Mouse (Mus musculus): Measurements from ENCODE around the gene Dedd2. TPM values are rescaled to one million over a fixed set of nuclear protein-coding genes. Genes with fewer than 3 reads are reported as not detected.
A peak's percentile ranks its signal among the peaks of the same experiment; 100 is the strongest.

The Dedd2 gene
- polyA plus RNA-seq, 1 experiment from 2014 or later, result 15.2 TPM

- Histone ChIP-seq H3K27ac (peak overlapping the region; percentile 99), H3K4me2 (peak overlapping the region; percentile 92), H3K4me3 (replicated peaks) (peak overlapping the region; percentile 99), H3K4me1 (peaks cover 25% of the 10 kb centered on the region), H3K9ac (peak overlapping the region; percentile 17; the same call in 1 of the 2 replicates), H3K36me3 (no peaks in the 10 kb centered on the region), H3K27me3 (replicated peaks) (no peaks in the 10 kb centered on the region), H3K9me3 (no peaks in the 10 kb centered on the region)
- 21% methylated on average over 8 of the region's 8 CpGs for WGBS
- no peak for ATAC-seq (ENCODE audit: insufficient read depth, low FRiP score, low read depth)
These were observed 31.4 kb upstream of the Dedd2 start for GRCm38 (mm10) chr7:25251822-25252221.

DNA sequence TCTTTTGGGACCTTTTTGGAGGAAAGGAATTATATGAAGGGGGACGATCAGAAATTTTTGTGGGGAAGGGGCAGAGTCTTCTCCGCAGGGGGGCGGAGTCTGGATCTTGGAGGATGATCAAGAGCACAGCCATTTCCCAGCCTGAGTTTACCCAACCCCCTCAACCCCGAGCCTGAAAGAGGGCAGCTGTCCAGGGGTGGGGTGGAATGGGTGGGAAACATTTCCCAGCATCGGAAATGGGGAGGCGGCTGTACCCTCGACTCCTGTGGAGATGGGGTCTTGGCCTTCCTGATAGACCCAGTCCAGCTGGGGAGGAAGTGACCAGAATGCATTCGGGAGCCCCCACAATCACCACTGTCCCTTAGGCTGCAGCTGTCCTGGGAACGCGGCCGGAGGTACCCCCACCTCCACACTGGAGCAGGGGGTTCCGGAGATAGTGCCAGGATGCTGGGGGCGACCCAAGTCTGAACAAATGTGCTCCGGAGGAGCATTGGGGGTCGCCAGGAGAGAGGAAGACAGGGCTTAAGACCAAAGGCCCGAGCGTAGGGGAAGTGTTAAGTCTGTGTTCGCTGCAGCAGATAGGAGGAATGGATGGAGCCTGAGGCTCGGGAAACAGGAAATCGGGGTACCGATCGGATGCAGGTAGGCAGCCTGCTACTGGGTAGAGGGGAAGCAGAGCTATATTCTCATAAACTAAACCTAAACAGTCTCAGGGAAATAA lies 30.8 kb upstream of the Dedd2 start:
- H3K36me3 ChIP-seq, result no peaks in the 10 kb centered on the region
- H3K27ac ChIP-seq, result peak overlapping the region; percentile 99
- peaks cover 31% of the 10 kb centered on the region for H3K4me1 ChIP-seq
- H3K9ac ChIP-seq, result peak overlapping the region; percentile 96; the same call in 1 of the 2 replicates
- peak overlapping the region; percentile 99 for H3K4me3 ChIP-seq (replicated peaks)
- peak; percentile 25 for ATAC-seq (ENCODE audit: insufficient read depth, low FRiP score, low read depth)
- no peaks in the 10 kb centered on the region for H3K27me3 ChIP-seq (replicated peaks)
- H3K9me3 ChIP-seq, result no peaks in the 10 kb centered on the region
- H3K4me2 ChIP-seq, result peak overlapping the region; percentile 92
- WGBS, result 2% methylated on average over 22 of the region's 22 CpGs

- peak within 1 kb of the TSS; percentile 99 for H3K27ac ChIP-seq
- H3K36me3 ChIP-seq, result peaks cover 3% of the 10 kb centered on the region; the same call in 1 of the 2 replicates
- no peaks in the 10 kb centered on the region for H3K9me3 ChIP-seq
- H3K4me1 ChIP-seq, result peaks cover 40% of the 10 kb centered on the region
- WGBS, result under 1% methylated on average over 67 of the region's 81 CpGs
- H3K27me3 ChIP-seq (replicated peaks), result no peaks in the 10 kb centered on the region
- peak within 1 kb of the TSS; percentile 92 for H3K4me2 ChIP-seq
- H3K4me3 ChIP-seq (replicated peaks), result peak within 1 kb of the TSS; percentile 99
- ATAC-seq (ENCODE audit: insufficient read depth, low FRiP score, low read depth), result peak; percentile 81
- H3K9ac ChIP-seq, result peak within 1 kb of the TSS; percentile 96
These were observed 29.9 kb upstream of the Dedd2 start, which contains the start of gene Erf for GRCm38 (mm10) chr7:25250141-25250972. Gene Erf (minus strand): TSS chr7:25250761.

DNA sequence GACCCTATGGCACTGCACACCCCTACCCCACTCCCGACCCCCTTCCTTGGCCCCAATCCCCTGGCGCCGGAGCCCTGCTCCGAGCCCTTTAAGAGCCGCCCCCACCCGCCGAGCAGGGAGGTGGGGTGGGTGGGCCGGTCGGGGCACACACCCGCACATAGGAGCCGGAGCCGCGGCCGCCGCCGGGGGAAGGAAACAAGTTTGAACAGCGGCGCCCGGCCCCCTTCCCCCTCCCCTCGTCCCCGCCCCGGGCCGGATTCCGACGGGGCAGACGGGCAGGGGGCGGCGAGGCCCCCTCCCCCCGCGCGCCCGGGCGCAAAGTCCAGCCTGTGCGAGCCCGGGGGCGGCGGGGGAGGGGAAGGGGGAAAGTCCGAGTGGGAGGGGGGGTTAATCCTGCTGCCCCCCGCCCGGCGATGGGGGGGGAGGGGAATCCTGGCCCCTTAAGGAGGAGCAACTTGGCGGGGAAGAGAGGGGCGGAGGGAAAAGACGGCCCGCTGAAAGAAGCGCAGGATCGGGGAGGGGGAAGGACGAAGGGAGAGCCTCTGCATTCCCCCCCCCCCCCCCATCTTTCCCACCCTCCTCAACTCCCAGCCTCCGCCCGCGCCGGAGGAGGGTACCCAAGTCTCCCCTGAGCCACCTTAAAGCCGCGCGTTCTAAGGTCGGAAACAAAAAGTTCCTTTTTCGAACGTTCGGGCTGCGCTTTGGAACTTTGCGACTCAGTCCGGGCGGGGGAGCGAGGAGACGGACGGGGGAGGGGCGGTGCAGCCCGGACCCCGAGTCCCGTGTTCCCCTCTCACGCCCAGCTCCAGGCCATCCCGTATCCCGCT lies 29.1 kb upstream of the Dedd2 start:
- Histone ChIP-seq H3K9ac (peak overlapping the region; percentile 96), H3K4me3 (replicated peaks) (peak overlapping the region; percentile 99), H3K4me1 (peaks cover 44% of the 10 kb centered on the region), H3K27ac (peak overlapping the region; percentile 99), H3K36me3 (peaks cover 8% of the 10 kb centered on the region), H3K9me3 (no peaks in the 10 kb centered on the region), H3K4me2 (peak overlapping the region; percentile 92), H3K27me3 (replicated peaks) (no peaks in the 10 kb centered on the region)
- ATAC-seq (ENCODE audit: insufficient read depth, low FRiP score, low read depth), result peak; percentile 57
- under 1% methylated on average over 53 of the region's 73 CpGs for WGBS

GRCm38 (mm10) chr7:25248846-25249313 lies 28.5 kb upstream of the Dedd2 start:
- Histone ChIP-seq H3K27me3 (replicated peaks) (no peaks in the 10 kb centered on the region), H3K4me1 (peaks cover 49% of the 10 kb centered on the region), H3K36me3 (peaks cover 13% of the 10 kb centered on the region), H3K4me3 (replicated peaks) (peak overlapping the region; percentile 99), H3K9ac (peak overlapping the region; percentile 96), H3K4me2 (peak overlapping the region; percentile 92), H3K27ac (peak overlapping the region; percentile 99), H3K9me3 (no peaks in the 10 kb centered on the region)
- ATAC-seq (ENCODE audit: insufficient read depth, low FRiP score, low read depth), result peak; percentile 5; the same call in 1 of the 2 replicates
- 0% methylated on average over 25 of the region's 25 CpGs for WGBS

- 1% methylated on average over 18 of the region's 18 CpGs for WGBS
These were observed 27.7 kb upstream of the Dedd2 start for GRCm38 (mm10) chr7:25248018-25248647.

DNA sequence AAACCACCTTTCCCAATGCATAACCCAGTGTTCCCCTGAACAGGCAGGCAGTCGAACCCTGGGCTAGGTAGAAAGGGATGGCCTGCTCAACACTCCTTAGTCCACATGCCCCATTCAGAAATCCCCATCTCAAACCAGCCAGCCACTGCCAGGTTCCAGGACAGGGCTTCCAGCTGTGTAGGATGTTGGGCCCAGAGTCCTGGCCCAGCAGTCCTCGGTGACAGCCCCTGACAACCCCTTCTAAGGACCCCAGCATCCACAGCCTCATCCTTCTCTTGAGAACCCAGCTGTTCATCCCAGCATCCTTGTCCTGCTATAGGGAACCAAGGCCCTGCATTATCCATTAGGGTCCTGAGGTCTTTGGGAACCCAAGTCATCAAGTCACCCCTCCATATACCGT lies 27.1 kb upstream of the Dedd2 start:
- H3K36me3 ChIP-seq, result peaks cover 21% of the 10 kb centered on the region
- H3K9me3 ChIP-seq, result no peaks in the 10 kb centered on the region
- ATAC-seq (ENCODE audit: insufficient read depth, low FRiP score, low read depth), result no peak
- peak overlapping the region; percentile 96 for H3K9ac ChIP-seq
- peak overlapping the region; percentile 99 for H3K4me3 ChIP-seq (replicated peaks)
- peaks cover 49% of the 10 kb centered on the region for H3K4me1 ChIP-seq
- H3K4me2 ChIP-seq, result peak overlapping the region; percentile 92
- WGBS, result 14% methylated on average over 3 of the region's 3 CpGs
- H3K27me3 ChIP-seq (replicated peaks), result no peaks in the 10 kb centered on the region
- H3K27ac ChIP-seq, result peak overlapping the region; percentile 99

More at GRCm38 (mm10) chr7:25248018-25248647, 27.7 kb upstream of the Dedd2 start:
- ATAC-seq (ENCODE audit: insufficient read depth, low FRiP score, low read depth), result no peak
- Histone ChIP-seq H3K9me3 (no peaks in the 10 kb centered on the region), H3K4me2 (peak overlapping the region; percentile 92), H3K4me3 (replicated peaks) (peak overlapping the region; percentile 99), H3K9ac (peak overlapping the region; percentile 96), H3K4me1 (peaks cover 49% of the 10 kb centered on the region), H3K27ac (peak overlapping the region; percentile 99), H3K27me3 (replicated peaks) (no peaks in the 10 kb centered on the region), H3K36me3 (peaks cover 17% of the 10 kb centered on the region)

DNA sequence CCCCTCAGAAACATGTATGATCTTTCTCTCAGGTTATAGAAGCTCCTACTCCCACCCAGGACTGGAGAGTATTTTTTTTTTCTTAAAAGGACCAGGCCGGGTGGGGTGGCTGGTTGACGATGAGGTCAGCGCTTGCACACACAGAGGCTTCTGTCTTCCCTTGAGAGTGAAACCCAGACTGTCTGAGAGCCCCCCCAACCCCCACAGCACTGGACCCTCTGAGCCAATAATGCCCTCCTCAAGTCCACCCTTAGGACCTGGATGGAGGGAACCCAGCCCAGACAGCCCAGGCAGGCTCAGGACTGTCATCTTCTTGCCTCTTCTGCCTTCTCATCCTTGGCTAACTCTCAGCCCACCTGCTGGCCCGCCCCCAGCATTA lies 26.3 kb upstream of the Dedd2 start:
- WGBS, result 28% methylated on average over 4 of the region's 4 CpGs
- Histone ChIP-seq H3K36me3 (peaks cover 21% of the 10 kb centered on the region), H3K9ac (0 out of 2 replicates have a peak overlapping the region, but pooled peaks have one; percentile 96), H3K4me1 (peaks cover 47% of the 10 kb centered on the region), H3K4me3 (replicated peaks) (peak overlapping the region; percentile 99), H3K27ac (peak overlapping the region; percentile 99; the same call in 1 of the 2 replicates), H3K9me3 (no peaks in the 10 kb centered on the region), H3K4me2 (peak overlapping the region; percentile 92), H3K27me3 (replicated peaks) (no peaks in the 10 kb centered on the region)
- no peak for ATAC-seq (ENCODE audit: insufficient read depth, low FRiP score, low read depth)

- H3K36me3 ChIP-seq, result peaks cover 21% of the 10 kb centered on the region
- ATAC-seq (ENCODE audit: insufficient read depth, low FRiP score, low read depth), result no peak
- H3K4me1 ChIP-seq, result peaks cover 46% of the 10 kb centered on the region
- no peaks in the 10 kb centered on the region for H3K27me3 ChIP-seq (replicated peaks)
- H3K9me3 ChIP-seq, result no peaks in the 10 kb centered on the region
- peak overlapping the region; percentile 99; the same call in 1 of the 2 replicates for H3K4me3 ChIP-seq (replicated peaks)
- peak overlapping the region; percentile 99; the same call in 1 of the 2 replicates for H3K27ac ChIP-seq
- H3K9ac ChIP-seq, result no peak overlapping the region
- H3K4me2 ChIP-seq, result peak overlapping the region; percentile 92
- 51% methylated on average over 20 of the region's 20 CpGs for WGBS
These were observed 25.8 kb upstream of the Dedd2 start for GRCm38 (mm10) chr7:25246079-25246758.

- 86% methylated on average over 30 of the region's 30 CpGs for WGBS
- Histone ChIP-seq H3K27ac (no peak overlapping the region), H3K36me3 (peaks cover 21% of the 10 kb centered on the region), H3K27me3 (replicated peaks) (no peaks in the 10 kb centered on the region), H3K4me2 (no peak overlapping the region), H3K4me1 (peaks cover 45% of the 10 kb centered on the region), H3K9ac (no peak overlapping the region), H3K9me3 (no peaks in the 10 kb centered on the region), H3K4me3 (replicated peaks) (no peak overlapping the region)
- no peak for ATAC-seq (ENCODE audit: insufficient read depth, low FRiP score, low read depth)
These were observed 24.4 kb upstream of the Dedd2 start for GRCm38 (mm10) chr7:25244562-25245369.
